Mouse (Mus musculus) gastrocnemius, adult 18-20 months (tissue): ENCODE measurements at regions not wholly inside any gene's neighbourhood (a gene's known extent, or its start where the extent isn't known, plus 50 kb on each side); places are given as distances from the start of the nearest gene placed in this dataset.

Experiments used
- DNase-seq: peaks from one replicate; pipeline ENCODE4 v3.0.0; 2021; ENCODE audit warnings: low spot score

DNA sequence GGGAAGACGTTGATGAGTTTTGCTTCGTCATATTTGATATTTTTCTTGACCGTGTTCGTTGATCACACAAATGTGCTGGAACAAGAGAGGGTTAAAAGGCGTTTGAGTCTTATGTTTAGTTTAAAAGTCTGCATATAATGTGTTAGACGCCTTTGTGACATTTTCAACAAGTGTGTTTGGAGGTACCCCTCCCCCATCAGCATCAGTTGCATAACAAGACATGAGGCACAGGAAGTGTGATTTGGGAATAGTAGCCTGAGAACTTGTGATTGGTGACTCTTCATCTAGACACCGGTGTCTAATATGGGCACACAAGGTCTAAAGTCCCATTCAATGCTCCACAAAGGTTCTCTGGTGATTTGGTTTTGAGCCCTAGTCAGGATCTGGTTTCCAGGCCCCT is 76.1 kb upstream of the Arhgap21 start:
- no peak for DNase-seq

DNA sequence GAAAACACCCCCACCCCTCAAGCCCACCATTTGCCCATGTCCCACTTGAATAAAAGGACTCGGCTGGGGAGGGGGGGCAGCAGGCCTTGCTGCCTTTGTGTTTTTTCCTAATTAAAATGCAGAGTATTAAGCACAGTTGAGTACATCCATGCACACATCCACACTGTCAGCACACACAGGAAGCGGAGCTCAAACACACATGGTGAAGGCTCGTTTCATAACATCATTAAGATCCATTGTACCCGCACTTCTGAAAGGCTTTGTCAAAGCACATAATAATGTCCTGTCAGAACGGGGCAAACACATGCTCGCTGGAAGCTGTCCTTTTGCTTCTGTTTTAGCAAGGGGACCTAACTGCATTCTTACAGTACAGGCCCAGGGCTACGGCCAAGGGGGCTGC is 75.3 kb upstream of the Arhgap21 start:
- no peak for DNase-seq

DNA sequence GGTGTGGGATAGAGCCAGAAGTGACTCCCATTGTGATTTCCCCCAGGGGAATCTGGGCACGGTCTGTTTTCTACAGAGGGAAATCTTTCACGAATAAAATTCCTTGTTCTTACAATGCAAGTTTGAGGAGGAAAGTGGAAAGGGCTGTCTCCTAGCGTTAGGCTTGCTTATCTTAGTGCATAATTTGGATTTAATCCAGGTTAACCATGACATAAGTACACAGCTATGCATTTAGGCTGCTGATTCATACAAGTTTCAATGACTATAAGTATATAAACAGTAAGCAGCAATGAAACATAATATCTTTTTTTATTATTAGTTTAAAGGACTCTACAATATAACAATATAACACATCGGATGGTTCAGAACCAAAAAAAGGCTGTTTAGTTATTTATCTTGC is 74.6 kb upstream of the Arhgap21 start:
- DNase-seq, result no peak

DNA sequence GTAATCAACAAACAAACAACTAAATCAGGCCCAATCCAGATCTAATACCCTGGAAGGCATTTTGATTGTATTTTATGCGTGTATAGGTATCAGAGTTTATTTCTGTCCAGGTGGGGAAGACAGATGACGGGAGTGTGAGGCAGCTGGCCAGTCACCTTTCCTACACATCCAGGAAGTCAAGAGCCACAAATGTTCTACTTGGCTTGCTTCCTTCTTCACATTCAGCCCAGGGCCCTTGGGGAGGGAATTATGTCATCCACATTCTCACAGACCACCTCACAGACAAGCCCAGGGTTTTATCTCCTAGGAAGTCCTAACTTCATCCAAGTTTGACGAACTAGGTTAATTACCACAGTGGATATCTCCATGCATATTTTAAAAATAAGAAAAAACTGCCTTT is 68.9 kb upstream of the Arhgap21 start:
- no peak for DNase-seq

DNA sequence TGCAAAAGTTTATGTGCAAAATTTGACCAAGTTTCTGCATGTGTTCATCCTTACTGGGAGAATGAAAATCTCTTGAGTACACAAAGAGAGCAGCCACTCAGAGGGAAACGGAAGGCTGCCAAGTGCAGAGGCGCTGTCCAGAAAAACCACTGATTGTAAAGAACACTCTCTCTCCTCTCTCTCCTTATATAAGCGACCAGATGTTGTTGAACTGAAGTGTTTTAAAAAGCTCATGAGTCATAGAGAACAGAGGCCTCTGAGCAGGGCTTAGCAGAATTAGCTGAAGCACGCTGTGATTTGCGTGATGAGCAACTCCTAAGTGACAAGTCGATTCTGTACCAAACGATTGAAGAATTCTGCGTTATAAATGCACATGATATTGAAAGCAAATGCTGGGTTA is 68.5 kb upstream of the Arhgap21 start:
- peak; percentile 24 for DNase-seq

DNA sequence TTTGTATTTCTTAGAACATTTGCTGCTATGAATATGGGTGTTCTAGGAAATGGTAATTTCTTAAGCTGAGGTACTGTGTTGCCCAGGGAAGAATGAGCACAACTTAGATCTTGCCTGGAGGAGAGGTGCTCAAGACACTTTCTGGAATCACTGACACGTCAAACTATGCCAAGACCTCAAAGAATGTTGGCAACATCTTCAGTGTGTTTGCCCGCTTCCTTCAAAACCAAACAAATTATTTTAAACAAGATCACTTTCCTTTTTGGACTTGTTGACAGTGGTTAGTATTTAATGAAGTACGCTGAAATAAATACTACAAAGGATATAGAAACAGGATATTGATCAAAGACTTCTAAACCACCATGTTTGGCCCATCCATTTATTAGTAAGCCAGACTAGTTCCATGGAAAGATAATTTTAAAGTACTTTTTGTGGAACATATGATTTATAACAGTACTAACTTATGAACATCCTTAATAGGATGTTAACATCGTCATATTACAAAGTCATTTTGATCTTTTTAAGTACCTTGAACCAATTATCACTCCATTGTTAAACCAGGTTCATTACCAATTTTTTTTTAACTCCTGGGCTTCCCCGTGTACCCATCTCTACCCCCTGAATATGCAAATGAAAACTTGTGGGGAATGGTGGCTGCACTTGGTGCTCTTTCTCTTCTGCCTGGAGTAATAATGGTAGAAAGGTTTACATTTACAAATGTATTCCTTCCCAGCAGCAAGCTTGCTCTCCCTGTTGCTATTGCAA is 67.4 kb upstream of the Arhgap21 start:
- DNase-seq, result no peak

DNA sequence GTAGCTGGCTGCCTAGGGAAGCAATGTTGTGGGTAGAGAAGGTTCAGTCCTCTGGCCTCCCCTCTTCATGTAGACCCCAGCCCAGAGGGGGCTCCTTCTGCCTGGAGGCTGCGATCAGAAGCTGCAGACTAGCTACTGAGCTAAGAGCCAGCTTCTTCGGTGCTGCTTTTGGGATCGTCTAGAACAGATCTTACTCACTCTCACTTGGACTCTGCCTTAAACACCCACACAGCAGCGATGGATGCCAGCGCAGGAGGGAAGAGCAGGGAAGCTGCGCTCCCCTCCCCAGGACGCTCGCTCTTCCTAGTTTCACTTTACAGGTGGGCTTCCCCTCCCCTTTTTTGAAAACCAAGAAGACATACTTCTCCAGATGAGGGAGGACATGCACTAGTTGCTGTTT is 66.0 kb upstream of the Arhgap21 start:
- no peak for DNase-seq

DNA sequence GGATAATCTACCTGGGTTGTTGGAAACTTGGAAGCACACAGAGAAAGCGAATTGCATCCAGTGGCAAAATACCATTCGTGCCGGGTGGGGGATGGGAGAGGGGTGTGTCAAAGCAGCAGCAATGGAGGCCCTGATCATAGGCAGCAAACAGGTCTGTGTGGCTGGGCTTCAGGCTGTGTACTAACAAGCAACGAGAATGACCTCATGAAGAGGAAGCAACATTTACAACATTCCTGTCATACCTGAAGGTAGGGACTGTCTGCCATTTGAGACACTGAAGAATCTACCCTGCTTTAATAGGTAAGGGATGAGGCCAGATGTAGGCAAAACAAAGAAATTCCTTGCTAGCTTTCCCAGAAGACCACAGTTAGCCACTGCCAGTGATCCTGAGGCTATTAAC is 62.0 kb upstream of the Arhgap21 start:
- no peak for DNase-seq

DNA sequence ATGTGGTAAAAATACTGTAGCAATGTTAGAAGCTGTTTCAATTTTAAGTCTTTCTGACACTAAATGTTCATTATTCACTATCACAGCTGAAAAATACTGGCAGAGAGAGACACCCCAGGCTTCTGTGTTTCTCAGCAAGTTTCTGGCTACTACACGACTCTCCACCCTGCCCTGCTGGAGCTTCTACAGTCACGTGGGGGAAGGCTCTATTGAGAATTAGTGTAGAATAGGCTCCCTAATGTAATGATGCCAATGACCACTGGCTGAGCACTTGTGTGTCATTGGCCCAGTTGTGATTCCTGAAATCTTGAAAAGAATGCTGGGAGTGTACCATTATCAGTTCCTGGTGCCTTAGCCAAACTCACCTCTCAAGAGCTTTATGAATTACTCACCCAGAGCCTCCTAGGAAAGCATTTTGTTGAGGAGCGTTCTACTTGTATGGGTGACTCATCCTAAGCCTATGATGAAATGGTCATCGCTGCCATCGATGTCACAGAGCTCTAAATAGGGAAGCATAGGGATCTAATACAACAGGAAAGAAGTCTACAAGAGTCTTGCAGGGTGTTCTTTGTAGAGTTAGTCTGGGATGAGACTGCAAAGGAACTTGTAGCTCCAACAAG is 60.8 kb upstream of the Arhgap21 start:
- peak; percentile 18 for DNase-seq

DNA sequence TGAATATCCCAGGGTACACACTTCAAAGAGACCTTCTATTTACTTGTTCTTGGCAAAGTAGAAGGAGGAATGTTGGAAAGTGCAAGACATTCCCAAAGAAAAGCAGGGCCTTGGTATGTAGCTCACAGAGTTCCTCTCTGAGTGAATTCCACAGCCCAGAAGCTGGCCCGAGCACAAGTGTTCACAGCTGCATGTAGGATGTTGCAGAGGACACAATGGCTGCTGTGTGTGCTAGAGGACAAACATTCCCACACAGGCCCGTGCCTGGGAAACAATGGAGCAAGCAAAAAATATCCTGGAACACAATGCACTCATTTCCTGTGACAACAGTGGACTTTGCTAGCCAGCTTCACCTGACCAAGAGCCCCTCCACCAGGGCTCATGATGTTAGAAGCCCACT is 59.9 kb upstream of the Arhgap21 start:
- DNase-seq, result peak; percentile 24

DNA sequence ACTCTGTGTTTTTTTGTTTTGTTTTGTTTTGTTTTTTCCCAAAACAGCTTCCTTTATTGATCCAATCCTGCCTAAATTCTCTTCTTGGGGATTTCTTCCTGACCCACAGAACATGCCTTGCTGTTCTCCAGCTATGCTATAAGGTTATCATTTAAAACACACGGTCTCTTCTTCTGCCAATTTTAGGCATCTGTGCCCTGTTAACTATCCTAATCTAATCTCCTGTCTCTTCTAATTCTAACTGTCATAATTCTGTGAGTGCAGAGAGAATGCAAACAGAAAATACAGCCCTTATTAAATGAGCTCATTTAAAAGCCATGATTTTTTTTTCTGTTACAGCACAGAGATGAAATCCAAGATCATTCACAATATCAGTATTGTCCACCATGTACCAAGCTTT is 49.9 kb upstream of the Arhgap21 start:
- no peak for DNase-seq
